Mouse (Mus musculus) ovary, postnatal 14 days (tissue): ENCODE measurements around the gene Tnrc6a.

Experiments
- DNase-seq: peaks from one replicate; pipeline ENCODE4 v3.0.0; 2022; ENCODE audit warnings: low spot score

Gene Tnrc6a

DNA sequence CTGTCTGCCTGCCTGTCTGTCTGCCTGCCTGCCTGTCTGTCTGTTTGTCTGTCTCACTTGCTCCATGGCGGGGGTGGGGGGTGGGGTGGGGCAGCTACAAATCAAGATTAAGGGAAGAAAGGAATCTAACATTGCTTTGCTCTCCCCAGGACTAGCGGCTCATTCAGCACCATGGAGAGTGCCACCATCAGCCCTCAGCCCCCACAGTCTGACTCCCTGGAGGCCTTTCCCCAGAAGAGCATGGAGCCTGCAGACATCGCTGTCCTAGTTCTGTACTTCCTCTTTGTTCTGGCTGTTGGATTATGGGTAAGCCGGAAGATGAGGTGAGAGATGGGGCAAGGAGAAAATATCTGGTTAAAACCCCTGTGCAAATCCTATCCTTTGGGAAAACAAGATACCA, 111.8 kb downstream of the Tnrc6a start:
- peak; percentile 39 for DNase-seq

GRCm38 (mm10) chr7:123238621-123239020, 114.9 kb downstream of the Tnrc6a start:
- no peak for DNase-seq

GRCm38 (mm10) chr7:123240064-123240463, 116.4 kb downstream of the Tnrc6a start:
- no peak for DNase-seq

DNA sequence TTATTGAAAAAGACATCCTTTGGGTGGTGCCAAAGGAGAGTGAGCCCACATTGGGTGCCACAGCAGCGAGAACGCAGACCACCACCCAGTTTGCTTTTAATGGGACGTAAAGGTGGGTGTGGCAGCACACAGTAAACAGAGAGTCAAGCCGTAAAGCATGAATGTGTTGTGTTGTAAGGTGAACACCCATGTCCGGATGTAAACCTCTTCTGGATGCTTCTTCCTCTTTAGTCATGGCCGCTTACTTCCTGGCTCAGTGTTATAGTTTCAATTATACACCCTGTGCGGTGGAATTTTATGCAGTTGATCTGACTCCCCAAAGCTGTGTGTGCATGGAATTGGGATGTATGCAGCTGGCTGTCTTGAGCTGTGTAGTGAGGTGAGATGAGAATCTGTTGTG, 118.6 kb downstream of the Tnrc6a start:
- DNase-seq = no peak

DNA sequence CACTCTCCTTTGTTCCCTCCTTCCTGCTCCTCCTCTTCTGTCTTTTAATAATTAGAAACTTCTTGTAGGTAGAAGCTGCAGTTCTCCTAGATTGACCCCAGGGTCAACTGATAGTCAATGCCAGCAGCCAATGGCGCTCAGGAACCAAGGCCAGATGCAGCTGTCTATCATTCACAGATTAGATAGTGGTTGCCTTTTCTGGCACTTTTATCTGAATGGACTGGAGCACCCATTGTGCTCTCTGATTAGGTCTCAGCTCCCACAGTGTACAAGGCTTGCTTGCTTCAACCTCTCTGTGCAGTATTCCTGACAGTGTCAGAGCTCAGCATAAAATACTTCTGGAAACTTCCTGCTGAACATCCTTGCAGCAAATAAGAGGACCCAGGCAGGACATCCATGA, 121.1 kb downstream of the Tnrc6a start:
- no peak for DNase-seq
